Mouse (Mus musculus) megakaryocyte, adult 5-6 weeks (primary cell): ENCODE data around the gene Hspb6. TPM values are rescaled to one million over a fixed set of nuclear protein-coding genes. Genes with fewer than 3 reads are reported as not detected.

ENCODE experiments used
- ATAC-seq: 2 replicates; pipeline ENCODE4 v1.8.0; 2016; ENCODE audit warnings: mild to moderate bottlenecking, inconsistent platforms; ENCODE audit not compliant: poor library complexity, severe bottlenecking
- total RNA-seq, 2 experiments: library from RNA; stranded (forward) in 1 of 2; stranded (reverse) in 1 of 2; fragments of 153-499, 151-499 nt in 1 of 2; fragments of 221-1000, 200-1000 nt in 1 of 2; gene quantifications; 2 replicates each; pipeline versions ENCODE4 v1.2.3 to v1.2.4; 2015 to 2017

Hspb6 gene
- total RNA-seq, 2 experiments from 2014 or later = 3.8 to 11.0 TPM

DNA sequence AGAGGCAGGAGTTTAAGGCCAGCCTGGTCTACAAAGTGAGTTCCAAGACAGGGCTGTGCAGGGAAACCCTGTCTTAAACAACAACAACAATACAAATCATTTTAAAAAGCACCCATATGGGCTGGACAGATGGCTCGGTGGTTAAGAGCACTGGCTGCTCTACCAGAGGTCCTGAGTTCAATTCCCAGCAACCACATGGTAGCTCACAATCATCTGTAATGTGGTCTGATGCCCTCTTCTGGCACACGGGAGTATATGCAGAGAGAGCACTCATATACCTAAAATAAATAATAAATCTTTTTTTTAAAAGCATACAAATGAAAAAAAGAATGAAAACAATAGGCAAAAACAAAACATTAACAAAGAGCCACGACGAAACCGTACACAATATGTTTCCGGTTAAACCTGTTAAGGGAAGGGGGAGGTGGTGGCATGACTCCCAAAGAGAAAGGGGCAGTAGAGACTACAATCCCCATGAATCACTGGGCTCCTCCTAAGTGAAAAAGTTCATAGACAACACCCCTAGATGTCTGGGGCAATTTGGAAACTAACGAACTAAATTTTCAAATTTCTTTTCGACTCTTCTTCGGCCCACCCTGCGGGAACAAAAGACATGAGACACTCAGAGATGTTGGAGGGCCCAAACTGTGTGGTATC lies 405 bp upstream of the Hspb6 start:
- peak; percentile 63 for ATAC-seq

DNA sequence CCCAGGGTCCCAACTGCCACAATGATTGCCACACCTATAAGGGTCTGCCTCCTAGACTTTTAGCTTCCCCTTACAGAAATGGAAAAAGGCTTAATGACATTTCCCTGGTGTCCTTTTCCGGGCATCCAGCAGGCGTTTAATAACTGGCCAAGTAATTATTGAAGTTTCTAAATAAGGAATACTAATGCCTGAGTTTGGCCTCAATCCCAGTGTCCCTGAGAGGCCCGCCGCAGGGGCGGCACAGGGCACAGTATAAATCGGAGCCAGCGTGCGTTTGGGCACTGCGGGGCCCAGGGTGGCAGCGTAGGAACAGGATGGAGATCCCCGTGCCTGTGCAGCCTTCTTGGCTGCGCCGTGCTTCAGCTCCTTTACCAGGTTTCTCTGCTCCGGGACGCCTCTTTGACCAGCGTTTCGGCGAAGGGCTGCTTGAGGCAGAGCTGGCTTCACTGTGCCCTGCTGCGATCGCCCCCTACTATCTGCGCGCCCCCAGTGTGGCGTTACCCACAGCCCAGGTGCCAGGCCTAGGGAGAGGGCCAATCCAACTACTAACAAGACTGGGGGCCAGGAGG lies 1.1 kb downstream of the Hspb6 start:
- no peak for ATAC-seq

DNA sequence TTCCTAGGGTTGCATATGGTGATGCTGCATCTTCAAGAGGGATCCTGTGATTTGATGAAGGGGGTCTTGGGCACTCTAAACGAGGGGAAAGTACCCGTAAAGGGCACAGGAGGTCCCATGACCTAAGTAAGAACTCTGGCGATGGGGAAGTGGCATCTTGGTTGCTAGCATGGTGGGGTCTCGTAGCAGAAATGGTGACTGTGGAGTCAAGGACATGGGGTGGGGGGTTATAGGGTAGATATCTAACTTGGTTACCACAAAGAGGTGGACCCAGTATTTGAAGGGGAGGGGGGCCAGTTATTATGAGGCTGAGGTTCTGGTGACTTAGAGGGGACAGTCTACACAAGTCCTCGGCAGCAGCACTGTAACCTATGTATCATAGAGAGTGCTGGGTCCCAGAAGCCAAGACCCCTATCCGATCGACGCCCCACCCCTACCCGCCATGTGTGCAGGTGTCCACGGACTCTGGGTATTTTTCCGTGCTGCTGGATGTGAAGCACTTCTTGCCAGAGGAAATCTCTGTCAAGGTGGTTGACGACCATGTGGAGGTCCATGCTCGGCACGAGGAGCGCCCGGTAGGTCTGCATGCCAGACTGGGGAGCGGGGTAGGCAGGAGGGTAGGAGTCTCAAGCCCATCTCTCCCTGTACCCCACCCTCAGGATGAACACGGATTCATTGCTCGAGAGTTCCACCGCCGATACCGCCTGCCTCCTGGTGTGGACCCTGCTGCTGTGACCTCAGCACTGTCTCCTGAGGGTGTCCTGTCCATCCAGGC lies 2.0 kb downstream of the Hspb6 start:
- no peak for ATAC-seq

DNA sequence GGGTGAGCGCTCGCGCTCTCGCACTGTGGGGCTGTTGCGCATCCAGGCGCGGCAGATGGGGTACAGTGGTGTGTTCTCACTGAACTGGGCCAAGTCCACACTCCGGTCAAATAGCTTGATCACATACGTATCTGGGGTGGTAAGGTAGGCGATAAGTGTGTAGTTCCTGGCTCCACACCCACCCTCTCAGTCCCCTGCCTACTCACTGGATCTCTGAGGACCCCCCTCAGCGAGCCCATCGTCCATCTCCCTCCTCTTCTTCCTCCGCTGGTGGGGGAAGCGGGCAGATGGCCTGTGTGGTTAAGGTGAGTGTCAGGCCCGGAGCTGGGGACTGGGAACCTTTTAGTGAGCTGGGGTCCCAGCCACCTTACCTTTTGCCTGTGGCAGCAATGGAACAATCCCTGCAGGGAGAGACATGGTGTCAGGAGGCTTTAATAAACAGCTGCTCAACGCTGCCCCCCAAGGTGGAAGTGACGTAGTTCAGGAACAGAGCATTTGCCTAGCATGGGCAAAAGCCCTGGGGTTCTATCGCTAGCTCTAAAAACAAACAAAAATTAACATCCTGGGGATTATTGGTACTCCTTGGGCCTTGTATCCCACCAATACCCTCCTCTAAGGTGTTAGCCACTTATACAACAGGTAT lies 5.0 kb downstream of the Hspb6 start:
- ATAC-seq = no peak

DNA sequence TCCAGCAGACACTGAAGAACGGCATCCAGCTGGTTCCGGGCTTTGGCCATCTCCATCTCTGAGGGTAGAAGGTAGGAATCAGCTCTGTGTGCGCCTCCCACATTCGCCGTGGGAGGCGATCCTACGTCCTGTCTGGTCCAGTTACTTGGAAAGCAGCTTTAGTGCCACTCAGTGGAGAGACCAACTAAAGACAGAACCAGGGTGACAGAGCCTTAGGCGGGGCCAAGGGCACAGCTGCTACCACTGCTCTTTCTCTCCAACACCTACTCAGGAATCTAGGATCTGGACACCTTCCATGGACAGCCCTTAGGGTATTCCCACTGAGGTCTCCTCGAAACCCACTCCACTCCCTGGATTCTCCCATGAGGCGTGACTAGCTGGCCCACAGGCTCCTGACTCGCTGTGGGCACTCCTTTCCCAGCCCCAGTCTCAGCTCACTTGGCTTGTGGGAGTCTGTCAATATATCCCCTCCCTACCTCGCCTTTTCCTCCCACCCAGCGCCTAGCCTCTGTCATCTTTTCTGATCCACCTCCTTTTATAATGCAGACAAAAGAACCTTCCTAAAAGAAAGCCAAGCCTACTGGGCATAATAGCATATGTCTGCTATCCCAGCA lies 6.0 kb downstream of the Hspb6 start:
- ATAC-seq = no peak

DNA sequence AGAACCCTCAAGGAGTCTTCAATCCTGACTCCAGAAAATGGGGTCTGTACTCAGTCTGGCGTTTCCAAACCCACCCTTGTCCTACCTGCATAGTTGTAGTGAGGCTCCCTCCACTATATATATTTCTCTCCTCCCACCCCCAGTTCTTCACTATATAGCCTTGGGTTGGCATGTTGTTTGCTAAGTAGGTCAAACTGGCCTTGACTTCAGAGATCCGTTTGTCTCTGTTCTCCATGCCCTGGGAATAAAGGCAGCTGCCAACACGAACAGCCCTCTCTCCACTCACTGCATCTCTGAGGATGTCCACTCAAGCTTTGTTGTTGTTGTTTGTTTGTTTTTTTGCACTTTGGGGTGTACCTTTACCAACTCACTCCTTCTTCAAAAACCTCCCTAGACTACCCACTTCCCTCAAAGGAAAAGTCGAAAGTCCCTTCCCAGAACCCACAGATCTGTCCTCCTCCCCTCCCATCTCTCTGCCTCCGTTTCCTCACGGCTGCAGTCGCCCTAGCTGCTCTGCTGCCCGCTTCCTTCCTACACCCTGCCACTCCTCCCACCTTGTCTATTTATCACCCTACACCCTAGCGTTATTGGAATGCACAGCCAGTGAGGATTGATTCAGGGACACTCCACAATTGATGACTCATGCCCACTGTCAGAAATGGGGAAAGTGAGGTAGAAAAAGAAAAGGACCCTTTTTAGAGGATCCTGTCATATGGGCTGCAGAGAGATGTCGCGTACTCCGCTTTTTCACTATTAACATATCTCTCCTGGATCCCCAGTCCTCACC lies 6.9 kb downstream of the Hspb6 start:
- peak; percentile 4; the same call in 1 of the 2 replicates for ATAC-seq

DNA sequence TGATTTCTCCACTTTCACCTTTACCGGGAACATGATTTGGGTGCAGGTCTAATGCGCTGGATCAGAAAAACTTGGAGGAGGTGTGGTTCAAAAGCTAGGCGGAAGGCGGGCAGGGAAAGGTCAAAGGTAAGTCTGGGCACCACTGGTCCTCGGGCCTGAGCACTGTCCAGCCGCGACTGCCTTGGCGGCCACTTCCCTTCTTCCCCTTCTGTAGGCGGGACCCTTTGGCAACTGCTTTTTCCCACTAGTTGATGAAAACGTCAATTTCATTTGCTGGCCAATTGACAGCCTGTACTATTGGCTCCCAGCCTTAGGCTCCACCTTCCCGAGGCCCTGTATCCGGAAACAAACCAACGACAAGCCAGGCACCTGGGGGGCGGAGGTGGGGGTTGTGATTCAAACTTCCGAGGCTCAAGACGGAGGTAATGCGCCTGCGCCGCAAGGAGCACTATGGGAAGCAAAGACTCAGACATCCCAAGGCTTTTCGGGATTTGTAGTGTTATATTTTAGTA lies 7.5 kb downstream of the Hspb6 start, which contains the start of gene Lin37:
Gene Lin37 (minus strand): TSS at position 396 of the 512 bp plus-strand sequence.
- peak; percentile 83 for ATAC-seq

DNA sequence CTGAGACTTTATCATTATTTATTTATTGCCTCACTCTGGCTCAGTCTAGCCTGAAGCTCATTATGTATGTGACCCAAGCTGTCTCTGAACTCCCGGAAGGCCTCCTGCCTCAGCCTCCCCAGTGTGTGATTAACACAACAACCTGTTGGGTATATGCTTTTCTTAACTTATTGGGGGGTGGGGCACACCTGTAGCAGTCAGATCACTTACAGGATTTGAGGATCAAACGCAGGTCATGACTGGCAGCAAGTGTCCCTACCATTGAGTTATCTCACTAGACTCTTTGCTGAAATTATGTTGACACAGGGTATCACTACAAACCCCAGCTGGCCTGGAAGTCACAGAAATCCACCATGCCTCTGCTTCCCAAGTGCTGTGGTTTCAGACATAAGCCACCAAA lies 8.3 kb downstream of the Hspb6 start:
- no peak for ATAC-seq

DNA sequence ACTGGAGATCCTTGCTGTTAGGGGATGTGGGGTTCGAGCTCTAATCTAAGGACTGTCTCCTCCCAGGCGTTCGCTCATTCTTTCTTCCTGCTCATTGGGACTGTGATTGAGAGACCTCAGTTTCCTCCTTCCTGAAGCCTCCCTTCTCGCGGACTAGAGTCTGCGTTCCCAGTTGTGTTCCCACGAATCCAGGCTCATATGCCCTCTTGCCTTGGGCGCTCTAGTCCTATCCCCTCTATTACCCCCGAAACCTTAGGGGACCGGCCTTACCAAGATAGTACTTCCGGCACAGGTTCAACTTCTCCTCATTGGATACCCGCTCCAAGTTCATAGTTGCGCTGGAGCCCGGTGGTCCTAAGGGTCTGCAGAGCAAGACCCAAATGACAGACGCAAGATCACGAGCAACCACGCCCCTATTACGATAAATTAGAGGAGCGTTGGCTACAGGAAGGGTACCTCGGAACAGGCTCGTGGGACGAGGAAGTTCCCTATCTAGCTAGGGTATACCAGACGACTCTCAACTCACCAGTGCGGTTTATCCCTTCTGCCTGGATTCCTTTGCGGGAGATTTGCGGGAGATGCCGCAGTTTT lies 10.6 kb downstream of the Hspb6 start:
- peak; percentile 14 for ATAC-seq

DNA sequence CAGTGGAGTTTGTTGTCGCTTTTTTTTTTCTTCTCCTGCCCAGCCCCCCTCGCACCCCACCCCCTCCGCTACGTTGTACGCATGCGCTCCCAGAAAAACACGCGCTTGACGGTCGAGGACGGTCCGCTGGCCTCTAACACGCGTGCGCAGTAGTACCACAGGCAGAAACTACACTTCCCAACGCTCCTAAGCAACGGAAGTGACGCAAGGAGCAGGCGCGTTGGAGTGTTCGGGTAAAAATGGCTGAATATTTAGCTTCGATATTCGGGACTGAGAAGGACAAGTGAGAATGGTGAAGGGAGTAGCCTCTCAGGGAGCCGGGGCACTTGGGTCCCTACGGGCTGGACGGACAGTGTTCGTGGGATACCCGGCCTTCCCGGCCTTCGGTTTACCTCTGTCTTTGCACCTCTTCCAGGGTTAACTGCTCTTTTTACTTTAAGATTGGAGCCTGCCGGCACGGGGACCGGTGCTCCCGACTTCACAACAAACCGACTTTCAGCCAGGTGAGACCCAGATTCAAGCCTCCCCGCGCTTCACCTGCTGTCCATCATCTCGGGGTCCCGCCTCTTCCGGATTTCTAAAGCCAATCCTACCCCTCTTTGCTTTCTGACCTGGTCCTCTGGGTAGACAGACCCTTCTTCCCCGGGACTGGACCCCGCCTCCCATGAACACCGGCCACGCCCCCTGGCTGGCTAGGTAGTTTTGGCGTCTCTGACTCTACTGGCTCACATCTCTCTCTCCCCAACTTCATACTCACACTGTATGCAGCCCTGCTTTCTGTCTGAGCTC lies 11.3 kb downstream of the Hspb6 start, which contains the start of the genes U2af1l4, Gm49396 and Psenen:
Gene U2af1l4 (plus strand): TSS at position 185 of the 789 bp plus-strand sequence.
Gene Gm49396 (plus strand): TSS at position 228 of the 789 bp plus-strand sequence.
Gene Psenen (minus strand): TSS at position 511 of the 789 bp plus-strand sequence.
- peak; percentile 68 for ATAC-seq

DNA sequence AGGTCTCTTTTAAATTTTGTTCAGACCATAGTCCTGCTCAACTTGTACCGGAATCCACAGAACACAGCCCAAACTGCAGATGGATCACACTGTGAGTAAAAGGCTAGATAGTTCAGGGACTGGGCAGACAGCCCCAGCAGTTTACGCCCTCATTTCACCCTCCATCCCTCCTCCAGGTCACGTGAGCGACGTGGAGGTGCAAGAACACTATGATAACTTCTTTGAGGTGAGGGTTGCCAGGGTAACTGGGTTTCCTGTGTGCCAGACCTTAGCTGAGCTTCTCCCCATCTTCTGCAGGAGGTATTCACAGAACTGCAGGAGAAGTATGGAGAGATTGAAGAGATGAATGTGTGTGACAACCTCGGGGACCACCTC lies 11.9 kb downstream of the Hspb6 start:
- no peak for ATAC-seq

DNA sequence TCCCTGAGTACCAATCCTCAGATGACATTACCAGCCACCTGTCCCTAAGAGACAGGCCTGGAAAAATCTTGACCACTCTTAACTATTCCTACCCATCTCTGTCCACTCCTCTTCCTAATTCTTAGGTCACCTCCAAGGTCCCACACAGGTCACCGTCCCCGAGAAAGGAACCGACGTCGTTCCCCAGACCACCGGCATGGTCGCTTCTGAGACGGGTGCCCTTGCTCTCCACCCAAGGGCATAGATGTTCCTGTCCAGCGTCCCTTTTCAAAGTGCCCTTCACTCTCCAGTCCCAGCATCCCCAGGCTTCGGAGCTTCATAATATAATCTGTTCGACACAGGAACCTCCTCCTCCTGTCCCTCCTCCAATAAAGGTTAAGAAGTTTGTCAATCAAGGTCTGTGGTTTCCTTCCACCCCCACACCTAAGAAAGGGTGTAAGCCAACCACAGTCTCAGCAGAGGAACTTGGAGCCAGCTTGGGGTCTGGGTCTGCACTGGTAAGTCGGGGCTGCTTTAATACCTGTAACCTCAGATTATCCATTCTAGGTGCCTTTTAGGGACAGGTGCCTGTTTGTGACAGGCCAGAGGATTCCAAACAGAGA lies 13.1 kb downstream of the Hspb6 start, which contains the start of gene Igflr1:
Gene Igflr1 (plus strand): TSS at position 458 of the 602 bp plus-strand sequence.
- ATAC-seq = no peak

DNA sequence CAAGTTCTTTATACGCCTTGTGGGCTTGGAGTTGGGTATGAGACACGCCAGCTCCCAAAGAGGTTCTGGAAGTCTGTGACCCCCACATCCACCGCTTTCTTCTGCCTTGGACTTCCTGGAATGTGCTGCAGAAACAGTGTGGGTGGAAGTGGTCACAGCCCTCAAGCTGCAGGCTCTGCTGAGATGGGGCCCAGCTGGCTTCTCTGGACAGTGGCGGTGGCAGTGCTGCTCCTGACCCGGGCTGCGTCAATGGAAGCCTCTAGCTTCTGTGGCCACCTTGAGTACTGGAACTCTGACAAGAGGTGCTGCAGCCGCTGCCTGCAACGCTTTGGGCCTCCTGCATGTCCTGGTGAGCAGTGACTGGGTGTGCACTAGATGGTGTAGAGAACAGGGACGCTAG lies 14.1 kb downstream of the Hspb6 start:
- no peak for ATAC-seq

DNA sequence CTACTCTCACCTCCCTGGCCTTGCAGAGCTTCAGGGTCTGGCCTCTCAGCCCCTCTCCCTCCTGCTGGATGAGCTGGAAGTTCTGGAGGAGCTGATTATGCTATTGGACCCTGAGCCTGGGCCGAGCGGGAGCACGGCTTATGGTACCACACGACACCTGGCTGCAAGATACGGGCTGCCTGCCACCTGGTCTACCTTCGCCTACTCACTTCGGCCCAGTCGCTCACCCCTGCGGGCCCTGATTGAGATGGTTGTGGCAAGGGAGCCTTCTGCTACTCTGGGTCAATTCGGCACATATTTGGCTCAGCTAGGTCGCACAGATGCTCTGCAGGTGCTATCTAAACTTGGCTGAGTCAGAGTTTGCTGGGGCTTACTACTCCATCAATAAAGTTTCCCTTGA lies 15.6 kb downstream of the Hspb6 start:
- ATAC-seq = no peak

DNA sequence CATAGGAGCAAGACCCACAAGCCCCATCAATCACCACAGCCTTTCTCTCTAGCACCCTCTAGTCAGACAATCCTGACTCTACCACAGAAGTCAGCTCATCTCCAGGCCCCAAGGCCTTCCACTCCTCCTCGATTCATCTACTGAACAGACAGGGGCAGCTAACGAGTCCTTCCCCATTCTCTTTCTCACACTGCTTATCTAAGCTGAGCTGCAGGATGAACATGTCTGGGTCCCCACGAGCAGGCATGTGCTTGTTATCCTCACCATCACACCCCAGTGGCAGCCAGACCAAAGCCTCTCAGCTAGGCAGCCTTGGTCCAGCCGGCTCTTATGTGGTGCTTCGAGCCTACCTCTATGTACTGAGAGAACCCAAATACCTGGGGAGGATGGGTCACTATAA lies 20.4 kb downstream of the Hspb6 start:
- no peak for ATAC-seq

DNA sequence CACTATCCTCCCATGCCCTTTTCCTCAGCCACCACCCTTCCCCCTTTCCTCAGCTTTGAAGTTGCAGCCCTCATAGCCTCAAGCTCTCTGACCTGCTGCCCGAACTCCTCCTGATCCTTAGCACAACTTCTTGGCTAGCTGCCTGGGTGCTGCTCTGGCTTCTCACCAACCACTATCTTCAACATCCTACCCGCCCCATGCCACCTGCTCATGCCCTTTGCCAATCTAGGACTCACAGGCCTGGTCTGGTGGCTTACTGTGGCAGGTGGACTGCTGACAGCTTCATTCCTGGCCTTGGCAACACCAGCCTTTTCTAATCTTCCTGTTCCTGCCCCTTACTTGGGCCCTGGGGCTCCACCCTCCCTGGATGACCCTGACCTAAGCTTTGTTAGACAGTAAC lies 21.0 kb downstream of the Hspb6 start:
- peak; percentile 24 for ATAC-seq

DNA sequence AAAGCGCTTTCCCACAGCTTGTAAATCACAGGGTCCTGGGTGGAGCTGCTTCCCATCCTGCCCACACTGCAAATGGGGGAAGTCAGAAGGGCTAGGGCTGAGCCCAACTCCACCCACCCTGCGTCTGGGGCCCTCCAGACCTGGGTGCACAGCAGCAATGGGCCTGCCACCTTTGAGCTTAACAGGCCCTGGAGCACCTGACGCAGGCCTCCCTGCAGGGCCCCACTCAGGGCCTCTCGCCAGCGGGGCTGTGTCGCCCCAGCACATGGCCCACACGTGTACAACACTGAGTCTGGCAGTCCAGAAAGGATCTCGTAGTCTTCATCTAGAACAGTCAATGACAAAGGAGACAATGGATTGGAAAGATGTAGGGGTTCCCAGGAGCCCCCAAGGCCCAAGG lies 28.0 kb downstream of the Hspb6 start:
- ATAC-seq = no peak

DNA sequence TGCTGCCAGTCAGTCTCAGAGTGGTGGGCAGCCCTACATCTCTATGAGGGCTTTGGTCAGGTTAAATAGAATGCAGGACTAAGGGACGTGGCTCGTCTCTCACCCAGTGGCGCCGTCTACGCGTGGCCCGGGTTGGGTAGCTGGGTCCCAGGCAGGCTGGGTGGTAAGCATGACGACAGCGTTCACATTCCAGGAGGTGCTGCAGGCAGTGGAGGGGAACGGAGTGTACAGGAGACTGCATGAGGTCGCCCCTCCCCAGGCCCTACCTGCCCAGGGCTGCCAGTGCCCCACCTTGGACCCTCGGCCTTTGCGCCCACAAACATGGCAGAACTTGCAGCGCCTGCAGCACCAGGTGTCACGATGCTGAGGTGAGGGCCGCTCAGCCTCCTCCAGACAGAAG lies 29.6 kb downstream of the Hspb6 start:
- no peak for ATAC-seq
